Mouse (Mus musculus) CH12.LX (cell line): ENCODE measurements around the gene Kcnma1. TPM values are rescaled to one million over a fixed set of nuclear protein-coding genes. Genes with fewer than 3 reads are reported as not detected.

ENCODE experiments used
- DNase-seq: peaks from one replicate; pipeline ENCODE4 v3.0.0-alpha.2; 2013; ENCODE audit errors: extremely low read depth
- H3K27ac ChIP-seq: 2 replicates; pipeline ENCODE4 v1.5.1; 2012; ENCODE audit warnings: low read depth, mild to moderate bottlenecking, control low read depth, moderate library complexity; ENCODE audit not compliant: insufficient read depth
- H3K27me3 ChIP-seq: replicated peaks from 2 replicates; pipeline ENCODE3; 2012; ENCODE audit warnings: inconsistent platforms
- H3K36me3 ChIP-seq, 2 experiments: replicated peaks in 1 of 2; 2 replicates each; pipeline versions ENCODE3 to v1.6.1; 2012; ENCODE audit warnings: inconsistent platforms in 1 of 2, low read length in 1 of 2, mild to moderate bottlenecking in 1 of 2, mixed read lengths in 1 of 2, moderate library complexity in 1 of 2; ENCODE audit not compliant: control insufficient read depth in 1 of 2, insufficient read depth in 1 of 2
- H3K4me1 ChIP-seq, 2 experiments: 2 replicates each; pipeline ENCODE4 v1.6.1; 2012; ENCODE audit warnings: inconsistent platforms in 1 of 2, moderate library complexity in 1 of 2; ENCODE audit not compliant: insufficient read depth in 2 of 2, control insufficient read depth in 1 of 2
- H3K4me2 ChIP-seq: 2 replicates; pipeline ENCODE4 v1.6.1; 2012; ENCODE audit warnings: low read depth, mild to moderate bottlenecking, control low read depth; ENCODE audit not compliant: poor library complexity, insufficient read depth, severe bottlenecking
- H3K4me3 ChIP-seq, 3 experiments: fragments of 150-350 bp in 1 of 3; sonication (generic) in 1 of 3; replicated peaks in 1 of 3; 2 replicates each; pipeline versions ENCODE3 to v1.5.1; 2011 to 2012; ENCODE audit warnings: low read depth in 2 of 3, low read length in 2 of 3, mild to moderate bottlenecking in 2 of 3, moderate library complexity in 2 of 3, control low read depth in 1 of 3, improper control_type of control experiment in 1 of 3, inconsistent platforms in 1 of 3, mixed read lengths in 1 of 3; ENCODE audit not compliant: poor library complexity in 1 of 3
- H3K79me2 ChIP-seq: replicated peaks from 2 replicates; pipeline ENCODE4 v1.6.1; 2012; ENCODE audit warnings: mild to moderate bottlenecking, moderate library complexity; ENCODE audit not compliant: control insufficient read depth, poor library complexity, insufficient read depth, severe bottlenecking; ENCODE audit errors: extremely low read depth
- H3K9ac ChIP-seq: 2 replicates; pipeline ENCODE4 v1.6.1; 2012; ENCODE audit warnings: low read depth, mild to moderate bottlenecking, control low read depth, moderate library complexity; ENCODE audit not compliant: insufficient read depth
- H3K9me3 ChIP-seq: replicated peaks from 2 replicates; pipeline ENCODE3; 2012; ENCODE audit warnings: low read length, inconsistent platforms, mixed read lengths
- CHD1 ChIP-seq: IDR thresholded peaks from 2 replicates; pipeline ENCODE4 v1.6.1; 2012; ENCODE audit warnings: low read depth, low read length, improper control_type of control experiment, inconsistent platforms
- CHD2 ChIP-seq: IDR thresholded peaks from 2 replicates; pipeline ENCODE4 v1.6.1; 2011; ENCODE audit warnings: low read length, improper control_type of control experiment
- CTCF ChIP-seq, 2 experiments: IDR thresholded peaks in 1 of 2; conservative IDR thresholded peaks in 1 of 2; 2 replicates each; pipeline ENCODE4 v1.5.1; 2011 to 2012; ENCODE audit warnings: low read depth in 2 of 2, low read length in 2 of 2, improper control_type of control experiment in 1 of 2, inconsistent platforms in 1 of 2, mild to moderate bottlenecking in 1 of 2, moderate library complexity in 1 of 2
- E2F4 ChIP-seq: IDR thresholded peaks from 2 replicates; pipeline ENCODE4 v1.6.1; 2011; ENCODE audit warnings: low read depth, low read length, improper control_type of control experiment; ENCODE audit not compliant: insufficient replicate concordance
- ELF1 ChIP-seq: IDR thresholded peaks from 2 replicates; pipeline ENCODE4 v1.6.1; 2014; ENCODE audit warnings: low read depth, mild to moderate bottlenecking, inconsistent platforms, low read length, improper control_type of control experiment
- GABPA ChIP-seq: IDR thresholded peaks from 2 replicates; pipeline ENCODE4 v1.6.1; 2012; ENCODE audit warnings: low read depth, low read length, improper control_type of control experiment, inconsistent platforms; ENCODE audit not compliant: insufficient replicate concordance
- HCFC1 ChIP-seq: IDR thresholded peaks from 2 replicates; pipeline ENCODE4 v1.6.1; 2012; ENCODE audit warnings: low read depth, mild to moderate bottlenecking, inconsistent platforms, low read length, improper control_type of control experiment
- IRF4 ChIP-seq: IDR thresholded peaks from 2 replicates; pipeline ENCODE4 v1.6.1; 2014; ENCODE audit warnings: low read depth, mild to moderate bottlenecking, inconsistent platforms, low read length, improper control_type of control experiment
- JUN ChIP-seq: IDR thresholded peaks from 2 replicates; pipeline ENCODE4 v1.6.1; 2011; ENCODE audit warnings: low read depth, mild to moderate bottlenecking, low read length, improper control_type of control experiment, moderate library complexity; ENCODE audit not compliant: insufficient read depth
- KAT2A ChIP-seq: IDR thresholded peaks from 2 replicates; pipeline ENCODE4 v1.6.1; 2012; ENCODE audit warnings: low read length, improper control_type of control experiment, inconsistent platforms; ENCODE audit not compliant: insufficient replicate concordance
- MAFK ChIP-seq: IDR thresholded peaks from 2 replicates; pipeline ENCODE4 v1.6.1; 2011; ENCODE audit warnings: low read length, improper control_type of control experiment; ENCODE audit not compliant: insufficient replicate concordance
- MAX ChIP-seq: IDR thresholded peaks from 2 replicates; pipeline ENCODE4 v1.6.1; 2011; ENCODE audit warnings: low read length, improper control_type of control experiment
- MEF2A ChIP-seq: IDR thresholded peaks from 2 replicates; pipeline ENCODE4 v1.6.1; 2014; ENCODE audit warnings: low read depth, mild to moderate bottlenecking, inconsistent platforms, low read length, improper control_type of control experiment, borderline replicate concordance
- MYC ChIP-seq: IDR thresholded peaks from 2 replicates; pipeline ENCODE4 v1.6.1; 2011; ENCODE audit warnings: low read depth, mild to moderate bottlenecking, improper control_type of control experiment, low read length
- NRF1 ChIP-seq: IDR thresholded peaks from 2 replicates; pipeline ENCODE4 v1.6.1; 2014; ENCODE audit warnings: low read depth, mild to moderate bottlenecking, inconsistent platforms, low read length, improper control_type of control experiment, moderate library complexity
- POLR2AphosphoS2 ChIP-seq: IDR thresholded peaks from 2 replicates; pipeline ENCODE4 v1.6.1; 2011; ENCODE audit warnings: low read depth, low read length, improper control_type of control experiment
- SIN3A ChIP-seq: IDR thresholded peaks from 2 replicates; pipeline ENCODE4 v1.6.1; 2012; ENCODE audit warnings: low read length, improper control_type of control experiment, inconsistent platforms
- SMC3 ChIP-seq: IDR thresholded peaks from 2 replicates; pipeline ENCODE4 v1.6.1; 2011; ENCODE audit warnings: low read depth, low read length, improper control_type of control experiment
- UBTF ChIP-seq: IDR thresholded peaks from 2 replicates; pipeline ENCODE4 v1.6.1; 2012; ENCODE audit warnings: low read depth, mild to moderate bottlenecking, inconsistent platforms, low read length, improper control_type of control experiment, moderate library complexity
- USF1 ChIP-seq: IDR thresholded peaks from 2 replicates; pipeline ENCODE4 v1.6.1; 2014; ENCODE audit warnings: low read depth, mild to moderate bottlenecking, inconsistent platforms, low read length, improper control_type of control experiment
- USF2 ChIP-seq: conservative IDR thresholded peaks from 2 replicates; pipeline ENCODE4 v1.6.1; 2011; ENCODE audit warnings: low read depth, low read length, improper control_type of control experiment
- ZC3H11A ChIP-seq: IDR thresholded peaks from 2 replicates; pipeline ENCODE4 v1.6.1; 2012; ENCODE audit warnings: low read depth, mild to moderate bottlenecking, inconsistent platforms, low read length, improper control_type of control experiment
- ZKSCAN1 ChIP-seq: IDR thresholded peaks from 2 replicates; pipeline ENCODE4 v1.6.1; 2012; ENCODE audit warnings: low read depth, inconsistent platforms, low read length, improper control_type of control experiment, borderline replicate concordance
- ZNF384 ChIP-seq: IDR thresholded peaks from 2 replicates; pipeline ENCODE4 v1.6.1; 2012; ENCODE audit warnings: low read depth, low read length, improper control_type of control experiment, inconsistent platforms
- dilution Hi-C: fragments of 300-500 bp; cut with MboI; formaldehyde crosslinking; loops from 2 replicates; pipeline ENCODE4 v1.14.3; 2020; ENCODE audit warnings: low sequenced_read_pairs; ENCODE audit not compliant: extremely low pct_unique_long_range_greater_than_20kb, extremely low pct_ligation_motif_present
- in situ Hi-C: fragments of 300-500 bp; cut with MboI; formaldehyde crosslinking; loops from 3 replicates; pipeline ENCODE4 v1.14.3; 2019; ENCODE audit warnings: low sequenced_read_pairs, low pct_ligation_motif_present, low pct_unique_long_range_greater_than_20kb, mixed read lengths
- polyA plus RNA-seq: library from polyadenylated mRNA; unstranded; fragments of >175 nt; gene quantifications from 2 replicates; pipeline ENCODE4 v1.2.1, GENCODE M21; 2012; ENCODE audit warnings: low read depth; ENCODE audit not compliant: insufficient read length
- total RNA-seq, 2 experiments: library from RNA; depleted of rRNA; stranded (reverse); fragments of 300-350 nt in 1 of 2; fragments of >200 nt in 1 of 2; gene quantifications; 2 replicates each; pipeline ENCODE4 v1.2.3; 2012 to 2014

Gene Kcnma1
- total and polyA plus RNA-seq, 3 experiments = 0.10 to 0.17 (median 0.12) TPM

- in situ Hi-C loops = no loop called here
- Histone ChIP-seq H3K9me3 (no peaks in the 10 kb centered on the region), H3K9ac (no peak overlapping the region), H3K36me3 (no peaks in the 10 kb centered on the region), H3K27me3 (no peaks in the 10 kb centered on the region), H3K4me2 (no peak overlapping the region), H3K27ac (no peak overlapping the region)
- no peak for DNase-seq
- TF ChIP-seq SMC3 (no peak), GABPA (no peak), MAX (no peak), USF1 (no peak), CTCF (conservative IDR thresholded peaks at IDR 0.05 in 1 of 2, IDR thresholded peaks at IDR 0.05 in 1 of 2; ENCODE audit: low read depth in 2 of 2, low read length in 2 of 2) (no peak), ELF1 (no peak), HCFC1 (no peak), ZC3H11A (no peak), E2F4 (no peak), NRF1 (no peak), IRF4 (no peak), UBTF (no peak), ZKSCAN1 (no peak), CHD1 (no peak), USF2 (no peak), MAFK (no peak), KAT2A (no peak), JUN (no peak)
- TF ChIP-seq, all 38 proteins: peak for 0
- H3K4me3 ChIP-seq = no peak overlapping the region
- no peaks in the 10 kb centered on the region for H3K4me1 ChIP-seq
- no peaks in the 10 kb centered on the region for H3K79me2 ChIP-seq
- dilution Hi-C loops = no loop called here
These were observed 178.7 kb downstream of the Kcnma1 start for GRCm38 (mm10) chr14:23835387-23836111.

- Histone ChIP-seq H3K4me1 (no peaks in the 10 kb centered on the region), H3K9me3 (no peaks in the 10 kb centered on the region), H3K4me2 (no peak overlapping the region), H3K9ac (no peak overlapping the region), H3K4me3 (no peak overlapping the region), H3K36me3 (no peaks in the 10 kb centered on the region), H3K27ac (no peak overlapping the region), H3K79me2 (no peaks in the 10 kb centered on the region), H3K27me3 (no peaks in the 10 kb centered on the region)
- in situ Hi-C loops = no loop called here
- dilution Hi-C loops = no loop called here
- TF ChIP-seq MYC (no peak), POLR2AphosphoS2 (no peak), IRF4 (no peak), USF2 (no peak), MEF2A (no peak), JUN (no peak), CHD2 (no peak), ZNF384 (no peak), SIN3A (no peak), ELF1 (no peak), CHD1 (no peak), SMC3 (no peak)
- no peak for DNase-seq
These were observed 183.0 kb downstream of the Kcnma1 start for GRCm38 (mm10) chr14:23831284-23831683.
